In genomic region chr5:118532659-118533058, GRCm38 (mm10) we compare ENCODE assay signal across 11 mouse cellular contexts. TPM values are rescaled to one million over a fixed set of nuclear protein-coding genes. Genes with fewer than 3 reads are reported as not detected.
A peak's percentile ranks its signal among the peaks of the same experiment; 100 is the strongest.
DNase-seq lines count a peak whose midpoint lies in the region; ATAC-seq and TF ChIP-seq lines count a peak whose summit lies in the region.
"Had no signal": no experiment of that assay in that cellular context is flagged by ENCODE, and none has a peak within 500 bp of the region (broad histone marks: within the 10 kb centered on the region; RNA-seq: fewer than 3 reads in every experiment).

No protein-coding gene starts in this region.

- no peak for TF ChIP-seq POLR2A in ES-Bruce4 (IDR thresholded peaks at IDR 0.05; ENCODE audit: insufficient read depth, low read length)
- no peak for TF ChIP-seq POLR2A in brain, embryonic 14.5 days (IDR thresholded peaks at IDR 0.05; ENCODE audit: borderline replicate concordance, extremely low read depth, insufficient read depth, insufficient read length, poor library complexity, severe bottlenecking)
- TF ChIP-seq POLR2A in kidney, adult 2 months (IDR thresholded peaks at IDR 0.05; ENCODE audit: low read depth, low read length): no peak

- ATAC-seq in limb, embryonic 13.5 days (ENCODE audit: low FRiP score, low read depth): no peak
- ATAC-seq in heart, embryonic 11.5 days (replicated peaks; ENCODE audit: insufficient number of reproducible peaks, low FRiP score, low TSS enrichment): no peak

- peak; percentile 37 for DNase-seq in brain, embryonic 14.5 days (ENCODE audit: low read depth)
- peak; percentile 74 for DNase-seq in layer of hippocampus, adult 9-11 months
- DNase-seq in kidney, adult 2 months: no peak
- no peak for DNase-seq in T-cell, adult 2 months (ENCODE audit: low spot score)
- no peak for DNase-seq in cerebellum, adult 11 months
- DNase-seq: lung, postnatal 4 days had no signal

- no peak overlapping the region for H3K27ac ChIP-seq in ES-Bruce4 (ENCODE audit: insufficient read depth, low read length)
- peak overlapping the region; percentile 77; the same call in 1 of the 2 replicates for H3K27ac ChIP-seq in limb, embryonic 13.5 days
- no peak overlapping the region for H3K27ac ChIP-seq in kidney, adult 2 months (ENCODE audit: insufficient read depth, low read depth, low read length)
- H3K27ac ChIP-seq in heart, embryonic 11.5 days (ENCODE audit: low read depth, low read length): no peak overlapping the region
- H3K27ac ChIP-seq: heart, adult 2 months; liver, embryonic 14.5 days had no signal

- no peak for TF ChIP-seq EP300 in ES-Bruce4 (IDR thresholded peaks at IDR 0.05; ENCODE audit: insufficient read depth, low read depth, low read length)

- H3K9ac ChIP-seq in ES-Bruce4 (ENCODE audit: low read depth, poor library complexity, severe bottlenecking): peak overlapping the region; percentile 60
- H3K9ac ChIP-seq in limb, embryonic 13.5 days: no peak overlapping the region
- no peak overlapping the region for H3K9ac ChIP-seq in heart, embryonic 11.5 days (ENCODE audit: low read depth, low read length)
- H3K9ac ChIP-seq: liver, embryonic 14.5 days had no signal

- peaks cover 3% of the 10 kb centered on the region for H3K4me1 ChIP-seq in ES-Bruce4 (ENCODE audit: control insufficient read depth, insufficient read depth, low read length)
- H3K4me1 ChIP-seq in limb, embryonic 13.5 days: peaks cover 64% of the 10 kb centered on the region
- no peaks in the 10 kb centered on the region for H3K4me1 ChIP-seq in kidney, adult 2 months (ENCODE audit: control insufficient read depth, insufficient read depth, low read length)
- H3K4me1 ChIP-seq in heart, embryonic 11.5 days (ENCODE audit: control insufficient read depth, insufficient read depth, low read length): peaks cover 13% of the 10 kb centered on the region; the same call in 1 of the 2 replicates

- WGBS in limb, embryonic 13.5 days: 22% methylated on average over 15 of the region's 15 CpGs
- WGBS in kidney, adult 2 months: 65% methylated on average over 15 of the region's 15 CpGs
- 42% methylated on average over 15 of the region's 15 CpGs for WGBS in heart, embryonic 11.5 days (ENCODE audit: insufficient replicate concordance)

- no peaks in the 10 kb centered on the region for H3K36me3 ChIP-seq in ES-Bruce4 (ENCODE audit: control insufficient read depth, insufficient read depth, low read length, poor library complexity, severe bottlenecking)
- no peaks in the 10 kb centered on the region for H3K36me3 ChIP-seq in limb, embryonic 13.5 days
- H3K36me3 ChIP-seq in kidney, adult 2 months (ENCODE audit: control insufficient read depth, insufficient read depth, low read length): no peaks in the 10 kb centered on the region
- no peaks in the 10 kb centered on the region for H3K36me3 ChIP-seq in heart, embryonic 11.5 days (ENCODE audit: control insufficient read depth, insufficient read depth, low read length)

- H3K27me3 ChIP-seq in ES-Bruce4 (ENCODE audit: control insufficient read depth, insufficient read depth, low read length, poor library complexity, severe bottlenecking): no peaks in the 10 kb centered on the region
- H3K27me3 ChIP-seq in limb, embryonic 13.5 days: peaks cover 5% of the 10 kb centered on the region; the same call in 1 of the 2 replicates
- no peaks in the 10 kb centered on the region for H3K27me3 ChIP-seq in kidney, adult 2 months (replicated peaks; ENCODE audit: control insufficient read depth, insufficient read depth, low read length)
- peaks cover 22% of the 10 kb centered on the region for H3K27me3 ChIP-seq in heart, embryonic 11.5 days (ENCODE audit: control insufficient read depth, insufficient read depth, low read length)

- H3K4me3 ChIP-seq in ES-Bruce4 (ENCODE audit: low read depth, low read length): peak overlapping the region; percentile 63
- no peak overlapping the region for H3K4me3 ChIP-seq in limb, embryonic 13.5 days
- no peak overlapping the region for H3K4me3 ChIP-seq in kidney, adult 2 months (ENCODE audit: insufficient read depth, low read depth, low read length)
- H3K4me3 ChIP-seq in heart, embryonic 11.5 days (ENCODE audit: low read depth, low read length): no peak overlapping the region
- H3K4me3 ChIP-seq: heart, adult 2 months had no signal

- TF ChIP-seq CTCF in ES-Bruce4 (IDR thresholded peaks at IDR 0.05; ENCODE audit: low read depth, low read length): no peak
- TF ChIP-seq CTCF in brain, embryonic 14.5 days (IDR thresholded peaks at IDR 0.05; ENCODE audit: borderline replicate concordance, extremely low read depth, insufficient read depth, insufficient read length): no peak
- no peak for TF ChIP-seq CTCF in kidney, adult 2 months (conservative IDR thresholded peaks at IDR 0.05; ENCODE audit: insufficient read depth, insufficient read length, low read depth, low read length)

- no peaks in the 10 kb centered on the region for H3K9me3 ChIP-seq in ES-Bruce4 (replicated peaks; ENCODE audit: control insufficient read depth, insufficient read depth, low read length, poor library complexity, severe bottlenecking)
- H3K9me3 ChIP-seq in limb, embryonic 13.5 days: no peaks in the 10 kb centered on the region
- no peaks in the 10 kb centered on the region for H3K9me3 ChIP-seq in heart, embryonic 11.5 days (replicated peaks; ENCODE audit: control insufficient read depth, low read length)

- peak overlapping the region; percentile 46 for H3K4me2 ChIP-seq in limb, embryonic 13.5 days (replicated peaks)
- no peak overlapping the region for H3K4me2 ChIP-seq in heart, embryonic 11.5 days

RNA-seq across cellular contexts. Expression of gene Med13l, which starts 27.8 kb away (rescaled TPM):
- polyA plus RNA-seq in ES-Bruce4 (2011; ENCODE audit: insufficient read depth, insufficient read length, low read depth, missing spikeins): 43.9 and 46.0 TPM in 2 replicates
- polyA plus RNA-seq in brain, embryonic 14.5 days (2012; rRNA removed): 15.5 and 25.9 TPM in 2 replicates
- polyA plus RNA-seq in limb, embryonic 13.5 days (2015; fragmentation: Nextera tagmentation; extraction: Ambion mirVana): 18.6 and 19.1 TPM in 2 replicates
- polyA plus RNA-seq in kidney, adult 2 months (2012; rRNA removed): 10.7 and 11.3 TPM in 2 replicates
- polyA plus RNA-seq in heart, embryonic 11.5 days (2014; fragmentation: Nextera tagmentation; extraction: Ambion mirVana): 9.4 and 9.7 TPM in 2 replicates

Comparison
In these comparisons a context has a peak if more than half of its experiments do, and no peak if none do; other contexts are left out.
1. DNase-seq: peak in brain, embryonic 14.5 days (single experiment) and layer of hippocampus, adult 9-11 months (single experiment); none in kidney, adult 2 months (single experiment), T-cell, adult 2 months (single experiment) and cerebellum, adult 11 months (single experiment).